Comparison of ENCODE assay signal across 11 mouse cellular contexts in genomic region chr16:22789908-22790367, GRCm38 (mm10). TPM values are rescaled to one million over a fixed set of nuclear protein-coding genes. Genes with fewer than 3 reads are reported as not detected.
DNase-seq lines count a peak whose midpoint lies in the region; ATAC-seq and TF ChIP-seq lines count a peak whose summit lies in the region.
"Had no signal": no experiment of that assay in that cellular context is flagged by ENCODE, and none has a peak within 500 bp of the region (broad histone marks: within the 10 kb centered on the region; RNA-seq: fewer than 3 reads in every experiment).

No protein-coding gene starts in this region.

- H3K4me2 ChIP-seq in midbrain, postnatal 0 days (ENCODE audit: low read depth, low read length, poor library complexity, severe bottlenecking): no peak overlapping the region
- H3K4me2 ChIP-seq: embryonic facial prominence, embryonic 13.5 days; limb, embryonic 12.5 days had no signal

- no peak for TF ChIP-seq EP300 in MEL (IDR thresholded peaks at IDR 0.05; ENCODE audit: low read depth in 1 of 2, low read length in 2 of 2)

- no peaks in the 10 kb centered on the region for H3K79me2 ChIP-seq in MEL (ENCODE audit: control insufficient read depth, insufficient read depth, low read length, poor library complexity)

- no peak for ATAC-seq in midbrain, postnatal 0 days (ENCODE audit: low FRiP score)
- no peak for ATAC-seq in granulocyte monocyte progenitor cell, adult 5-6 weeks (replicated peaks; ENCODE audit: poor library complexity, severe bottlenecking)

- H3K4me3 ChIP-seq in MEL (ENCODE audit: control insufficient read depth in 1 of 2, insufficient read depth in 1 of 2, low read depth in 2 of 2, low read length in 2 of 2): no peak overlapping the region
- no peak overlapping the region for H3K4me3 ChIP-seq in midbrain, postnatal 0 days (ENCODE audit: low read depth, low read length)
- H3K4me3 ChIP-seq: embryonic facial prominence, embryonic 13.5 days; limb, embryonic 12.5 days had no signal

- peak; percentile 13 for DNase-seq in MEL (ENCODE audit: low read depth, low spot score)
- DNase-seq in cerebellum, adult 11-12 months: peak; percentile 84
- peak; percentile 6 for DNase-seq in induced T-regulatory cell, adult 2 months (ENCODE audit: low read depth)
- peak; percentile 70 for DNase-seq in midbrain, postnatal 0 days (ENCODE audit: low spot score)
- no peak for DNase-seq in Muller cell, postnatal 12 days (ENCODE audit: inconsistent ontology term)
- DNase-seq in gastrocnemius, adult 8-10 months (ENCODE audit: low spot score in 2 of 2): no peak
- DNase-seq in kidney, adult 8-10 months: no peak

- 0 out of 2 replicates have a peak overlapping the region, but pooled peaks have one; percentile 14 for H3K9ac ChIP-seq in MEL (ENCODE audit: control insufficient read depth, low read depth, low read length, poor library complexity, severe bottlenecking)
- H3K9ac ChIP-seq in midbrain, postnatal 0 days (replicated peaks; ENCODE audit: low read length, poor library complexity, severe bottlenecking): no peak overlapping the region
- H3K9ac ChIP-seq: embryonic facial prominence, embryonic 13.5 days; limb, embryonic 12.5 days had no signal

- TF ChIP-seq RAD21 in MEL (IDR thresholded peaks at IDR 0.05; ENCODE audit: low read depth, low read length): no peak

- no peaks in the 10 kb centered on the region; a peak in 1 of 4 replicates for H3K4me1 ChIP-seq in MEL (ENCODE audit: control insufficient read depth in 1 of 2, insufficient read depth in 2 of 2, low read length in 2 of 2)
- H3K4me1 ChIP-seq in midbrain, postnatal 0 days (ENCODE audit: insufficient read depth, low read length): no peaks in the 10 kb centered on the region

- no peak for TF ChIP-seq POLR2A in MEL (IDR thresholded peaks at IDR 0.05; ENCODE audit: control insufficient read depth in 1 of 2, insufficient read depth in 1 of 2, low read depth in 1 of 2, low read length in 2 of 2, poor library complexity in 1 of 2)

- no peaks in the 10 kb centered on the region for H3K9me3 ChIP-seq in MEL (replicated peaks; ENCODE audit: insufficient read depth, low read length)
- no peaks in the 10 kb centered on the region for H3K9me3 ChIP-seq in midbrain, postnatal 0 days (ENCODE audit: low read length)
- H3K9me3 ChIP-seq: embryonic facial prominence, embryonic 13.5 days; limb, embryonic 12.5 days had no signal

- no peak overlapping the region for H3K27ac ChIP-seq in MEL (ENCODE audit: control insufficient read depth, low read depth, low read length)
- no peak overlapping the region for H3K27ac ChIP-seq in midbrain, postnatal 0 days (ENCODE audit: low read depth, low read length)
- H3K27ac ChIP-seq: embryonic facial prominence, embryonic 13.5 days; limb, embryonic 12.5 days had no signal

- no peaks in the 10 kb centered on the region for H3K27me3 ChIP-seq in MEL (ENCODE audit: control insufficient read depth in 1 of 2, insufficient read depth in 2 of 2, low read length in 2 of 2)
- no peaks in the 10 kb centered on the region for H3K27me3 ChIP-seq in midbrain, postnatal 0 days (ENCODE audit: insufficient read depth, low read length)
- H3K27me3 ChIP-seq: embryonic facial prominence, embryonic 13.5 days; limb, embryonic 12.5 days had no signal

- TF ChIP-seq CTCF in MEL (IDR thresholded peaks at IDR 0.05 in 2 of 3, conservative IDR thresholded peaks at IDR 0.05 in 1 of 3; ENCODE audit: control insufficient read depth in 1 of 3, insufficient read depth in 1 of 3, low read depth in 2 of 3, low read length in 3 of 3, poor library complexity in 1 of 3, severe bottlenecking in 1 of 3): no peak
- no peak for TF ChIP-seq CTCF in midbrain, postnatal 0 days (IDR thresholded peaks at IDR 0.05)

- H3K36me3 ChIP-seq in MEL (ENCODE audit: control insufficient read depth in 1 of 2, insufficient read depth in 2 of 2, low read length in 2 of 2): no peaks in the 10 kb centered on the region
- H3K36me3 ChIP-seq in midbrain, postnatal 0 days (ENCODE audit: insufficient read depth, low read length): no peaks in the 10 kb centered on the region
- H3K36me3 ChIP-seq: embryonic facial prominence, embryonic 13.5 days; limb, embryonic 12.5 days had no signal

- 68% methylated on average over 10 of the region's 10 CpGs for WGBS in midbrain, postnatal 0 days

TF ChIP-seq in MEL, 35 proteins besides CTCF, POLR2A, EP300 and RAD21:
- TF ChIP-seq POLR2AphosphoS2 (IDR thresholded peaks at IDR 0.05; ENCODE audit: low read length) (no peak), RCOR1 (IDR thresholded peaks at IDR 0.05; ENCODE audit: low read depth, low read length) (no peak), HCFC1 (IDR thresholded peaks at IDR 0.05; ENCODE audit: low read depth, low read length) (no peak), ELF1 (IDR thresholded peaks at IDR 0.05; ENCODE audit: low read depth, low read length) (no peak), POLR2AphosphoS5 (IDR thresholded peaks at IDR 0.05; ENCODE audit: borderline replicate concordance, low read depth, low read length) (no peak), ETS1 (IDR thresholded peaks at IDR 0.05; ENCODE audit: low read depth, low read length) (no peak), ZKSCAN1 (IDR thresholded peaks at IDR 0.05; ENCODE audit: low read depth, low read length) (no peak), TAL1 (IDR thresholded peaks at IDR 0.05; ENCODE audit: low read length) (no peak), UBTF (IDR thresholded peaks at IDR 0.05; ENCODE audit: borderline replicate concordance, insufficient read depth, low read depth, low read length) (no peak), SIN3A (IDR thresholded peaks at IDR 0.05; ENCODE audit: low read length) (no peak), USF2 (IDR thresholded peaks at IDR 0.05; ENCODE audit: borderline replicate concordance in 1 of 2, insufficient read depth in 1 of 2, low read depth in 1 of 2, low read length in 2 of 2) (no peak), USF1 (IDR thresholded peaks at IDR 0.05; ENCODE audit: low read depth, low read length) (no peak)

RNA-seq across cellular contexts. Expression of gene Crygs, which starts 21.4 kb away (rescaled TPM):
- total RNA-seq in MEL (2012; rRNA removed): not detected in 2 replicates
- not detected for polyA plus RNA-seq in MEL (2012; ENCODE audit: insufficient read depth in 1 of 2, insufficient read length in 2 of 2, low read depth in 1 of 2, low replicate concordance in 2 of 2, missing spikeins in 1 of 2)
- not detected in 2 replicates for total RNA-seq in midbrain, postnatal 0 days (2014; rRNA removed)
- polyA plus RNA-seq in midbrain, postnatal 0 days (2015; fragmentation: Nextera tagmentation; extraction: Ambion mirVana): 0.45 TPM in 1 of 2 replicates, not detected in the other
- total RNA-seq in granulocyte monocyte progenitor cell, adult 5-6 weeks (2014; fragmentation: Nextera tagmentation): not detected in 2 replicates
- not detected in 2 replicates for total RNA-seq in granulocyte monocyte progenitor cell, adult 5-6 weeks (2017)
- not detected for total RNA-seq in gastrocnemius, adult 8-10 months (2022)
- polyA plus RNA-seq: embryonic facial prominence, embryonic 13.5 days; limb, embryonic 12.5 days; neural tube, embryonic 11.5 days had no signal

Comparison
In these comparisons a context has a peak if more than half of its experiments do, and no peak if none do; other contexts are left out.
1. DNase-seq: peak in MEL (single experiment), cerebellum, adult 11-12 months (single experiment), induced T-regulatory cell, adult 2 months (single experiment) and midbrain, postnatal 0 days (single experiment); none in Muller cell, postnatal 12 days (single experiment), gastrocnemius, adult 8-10 months (0 of 2) and kidney, adult 8-10 months (0 of 2).